Mouse (Mus musculus) limb, embryonic 13.5 days (tissue): Measurements from ENCODE around the gene Maff. TPM values are rescaled to one million over a fixed set of nuclear protein-coding genes. Genes with fewer than 3 reads are reported as not detected.

Experiments
- ATAC-seq: fragments of 200-750 bp; cut with Nextera tagmentation; 2 replicates; pipeline ENCODE4 v1.8.0; 2017; ENCODE audit warnings: low read depth, moderate number of reproducible peaks, moderate TSS enrichment; ENCODE audit not compliant: low FRiP score
- H3K27ac ChIP-seq: fragments of 300-500 bp; sonication (generic); 2 replicates; pipeline ENCODE4 v1.5.1; 2015; ENCODE audit warnings: inconsistent platforms, mild to moderate bottlenecking, moderate library complexity
- H3K27me3 ChIP-seq: fragments of 300-500 bp; sonication (generic); 2 replicates; pipeline ENCODE4 v1.6.1; 2015; ENCODE audit warnings: mild to moderate bottlenecking, inconsistent platforms
- H3K36me3 ChIP-seq: fragments of 300-500 bp; sonication (generic); 2 replicates; pipeline ENCODE4 v1.6.1; 2015; ENCODE audit warnings: inconsistent platforms, mild to moderate bottlenecking, moderate library complexity
- H3K4me1 ChIP-seq: fragments of 300-500 bp; sonication (generic); 2 replicates; pipeline ENCODE4 v1.6.1; 2015; ENCODE audit warnings: inconsistent platforms
- H3K4me2 ChIP-seq: fragments of 300-500 bp; sonication (generic); replicated peaks from 2 replicates; pipeline ENCODE4 v1.6.1; 2015; ENCODE audit warnings: inconsistent platforms, mild to moderate bottlenecking, moderate library complexity
- H3K4me3 ChIP-seq: fragments of 300-500 bp; sonication (generic); 2 replicates; pipeline ENCODE4 v1.5.1; 2015; ENCODE audit warnings: moderate library complexity, mild to moderate bottlenecking, inconsistent platforms
- H3K9ac ChIP-seq: fragments of 300-500 bp; sonication (generic); 2 replicates; pipeline ENCODE4 v1.6.1; 2015; ENCODE audit warnings: mild to moderate bottlenecking, inconsistent platforms
- H3K9me3 ChIP-seq: fragments of 300-500 bp; sonication (generic); 2 replicates; pipeline ENCODE4 v1.6.1; 2016; ENCODE audit warnings: inconsistent platforms
- WGBS: fragments of 180-500 bp; shearing (Covaris S2); methylation state at CpG from one replicate; pipeline ENCODE4 v1.1.7; 2015; 5-methylcytosine and 5-hydroxymethylcytosine counted together
- polyA plus RNA-seq: library from polyadenylated mRNA; unstranded; fragments of >200 nt; fragmentation: Nextera tagmentation; extraction: Ambion mirVana; gene quantifications from 2 replicates; pipeline ENCODE4 v1.2.1, GENCODE M21; 2015

The Maff gene
- polyA plus RNA-seq, 1 experiment from 2014 or later, result 2.2 TPM

- Histone ChIP-seq H3K27me3 (peaks cover 7% of the 10 kb centered on the region; the same call in 1 of the 2 replicates), H3K9me3 (no peaks in the 10 kb centered on the region), H3K9ac (no peak overlapping the region), H3K27ac (no peak overlapping the region), H3K4me1 (peaks cover 42% of the 10 kb centered on the region), H3K36me3 (no peaks in the 10 kb centered on the region), H3K4me3 (no peak overlapping the region), H3K4me2 (no peak overlapping the region)
- ATAC-seq, result no peak
- WGBS, result 74% methylated on average over 4 of the region's 4 CpGs
Measured at GRCm38 (mm10) chr15:79354619-79355018, 8.2 kb downstream of the Maff start.

- Histone ChIP-seq H3K4me2 (peak overlapping the region; percentile 99), H3K27me3 (peaks cover 7% of the 10 kb centered on the region; the same call in 1 of the 2 replicates), H3K27ac (no peak overlapping the region), H3K36me3 (peaks cover 6% of the 10 kb centered on the region), H3K9ac (no peak overlapping the region; the same call in 1 of the 2 replicates), H3K4me1 (peaks cover 53% of the 10 kb centered on the region), H3K9me3 (no peaks in the 10 kb centered on the region), H3K4me3 (peak overlapping the region; percentile 50)
- no peak for ATAC-seq
- 72% methylated on average over 8 of the region's 8 CpGs for WGBS
Measured at GRCm38 (mm10) chr15:79356481-79356880, 10.1 kb downstream of the Maff start.

- Histone ChIP-seq H3K4me3 (peak overlapping the region; percentile 50), H3K27ac (peak overlapping the region; percentile 3; the same call in 1 of the 2 replicates), H3K4me2 (peak overlapping the region; percentile 99), H3K36me3 (peaks cover 14% of the 10 kb centered on the region), H3K9me3 (no peaks in the 10 kb centered on the region), H3K27me3 (peaks cover 7% of the 10 kb centered on the region; the same call in 1 of the 2 replicates), H3K9ac (peak overlapping the region; percentile 71), H3K4me1 (peaks cover 46% of the 10 kb centered on the region)
- WGBS, result under 1% methylated on average over 70 of the region's 77 CpGs
- ATAC-seq, result peak; percentile 85
Measured at GRCm38 (mm10) chr15:79357036-79357911, 10.9 kb downstream of the Maff start.

- H3K36me3 ChIP-seq, result peaks cover 23% of the 10 kb centered on the region
- 42% methylated on average over 12 of the region's 12 CpGs for WGBS
- H3K27ac ChIP-seq, result peak overlapping the region; percentile 52; the same call in 1 of the 2 replicates
- H3K4me2 ChIP-seq, result peak overlapping the region; percentile 99
- peaks cover 44% of the 10 kb centered on the region for H3K4me1 ChIP-seq
- peak overlapping the region; percentile 50 for H3K4me3 ChIP-seq
- H3K27me3 ChIP-seq, result peaks cover 7% of the 10 kb centered on the region; the same call in 1 of the 2 replicates
- H3K9ac ChIP-seq, result no peak overlapping the region; the same call in 1 of the 2 replicates
- ATAC-seq, result peak; percentile 21
- H3K9me3 ChIP-seq, result no peaks in the 10 kb centered on the region
Measured at GRCm38 (mm10) chr15:79357974-79358690, 11.7 kb downstream of the Maff start.

- Histone ChIP-seq H3K27me3 (peaks cover 7% of the 10 kb centered on the region; the same call in 1 of the 2 replicates), H3K9me3 (no peaks in the 10 kb centered on the region), H3K4me3 (no peak overlapping the region), H3K27ac (peak overlapping the region; percentile 61), H3K4me2 (peak overlapping the region; percentile 21), H3K36me3 (peaks cover 41% of the 10 kb centered on the region), H3K9ac (peak overlapping the region; percentile 13; the same call in 1 of the 2 replicates), H3K4me1 (peaks cover 44% of the 10 kb centered on the region)
- 32% methylated on average over 6 of the region's 6 CpGs for WGBS
- ATAC-seq, result no peak
Measured at GRCm38 (mm10) chr15:79359954-79360353, 13.5 kb downstream of the Maff start.

- Histone ChIP-seq H3K4me2 (peak overlapping the region; percentile 21), H3K9ac (0 out of 2 replicates have a peak overlapping the region, but pooled peaks have one; percentile 13), H3K4me1 (peaks cover 44% of the 10 kb centered on the region), H3K9me3 (no peaks in the 10 kb centered on the region), H3K4me3 (no peak overlapping the region), H3K27me3 (peaks cover 7% of the 10 kb centered on the region; the same call in 1 of the 2 replicates), H3K27ac (peak overlapping the region; percentile 61), H3K36me3 (peaks cover 45% of the 10 kb centered on the region)
- no peak for ATAC-seq
- WGBS, result 52% methylated on average over 7 of the region's 7 CpGs
Measured at GRCm38 (mm10) chr15:79360371-79360770, 13.9 kb downstream of the Maff start.

- Histone ChIP-seq H3K27ac (no peak overlapping the region; the same call in 1 of the 2 replicates), H3K36me3 (peaks cover 52% of the 10 kb centered on the region), H3K4me2 (no peak overlapping the region), H3K27me3 (peaks cover 6% of the 10 kb centered on the region; the same call in 1 of the 2 replicates), H3K9me3 (no peaks in the 10 kb centered on the region), H3K4me3 (no peak overlapping the region), H3K9ac (no peak overlapping the region; the same call in 1 of the 2 replicates), H3K4me1 (peaks cover 44% of the 10 kb centered on the region)
- WGBS, result 55% methylated on average over 4 of the region's 4 CpGs
- no peak for ATAC-seq
Measured at GRCm38 (mm10) chr15:79361023-79361422, 14.6 kb downstream of the Maff start.

- ATAC-seq, result no peak
Measured at GRCm38 (mm10) chr15:79364120-79364519, 17.7 kb downstream of the Maff start.

GRCm38 (mm10) chr15:79365068-79365467 is 18.6 kb downstream of the Maff start:
- H3K9me3 ChIP-seq, result no peaks in the 10 kb centered on the region
- no peak overlapping the region for H3K4me2 ChIP-seq
- no peak overlapping the region for H3K27ac ChIP-seq
- no peak overlapping the region for H3K4me3 ChIP-seq
- H3K27me3 ChIP-seq, result no peaks in the 10 kb centered on the region
- no peak for ATAC-seq
- peaks cover 91% of the 10 kb centered on the region for H3K36me3 ChIP-seq
- no peak overlapping the region for H3K9ac ChIP-seq
- peaks cover 13% of the 10 kb centered on the region for H3K4me1 ChIP-seq
- 98% methylated on average over 12 of the region's 12 CpGs for WGBS

More at GRCm38 (mm10) chr15:79364120-79364519, 17.7 kb downstream of the Maff start:
- no peaks in the 10 kb centered on the region for H3K9me3 ChIP-seq
- no peak overlapping the region for H3K4me3 ChIP-seq
- no peak overlapping the region for H3K27ac ChIP-seq
- peaks cover 82% of the 10 kb centered on the region for H3K36me3 ChIP-seq
- peaks cover 22% of the 10 kb centered on the region for H3K4me1 ChIP-seq
- 68% methylated on average over 6 of the region's 6 CpGs for WGBS
- H3K27me3 ChIP-seq, result no peaks in the 10 kb centered on the region
- H3K4me2 ChIP-seq, result no peak overlapping the region
- H3K9ac ChIP-seq, result no peak overlapping the region

GRCm38 (mm10) chr15:79366402-79366801 is 20.0 kb downstream of the Maff start:
- H3K27me3 ChIP-seq, result no peaks in the 10 kb centered on the region
- no peak overlapping the region for H3K4me3 ChIP-seq
- H3K36me3 ChIP-seq, result peaks cover 97% of the 10 kb centered on the region
- WGBS, result 94% methylated on average over 5 of the region's 5 CpGs
- H3K9me3 ChIP-seq, result no peaks in the 10 kb centered on the region
- H3K9ac ChIP-seq, result no peak overlapping the region
- ATAC-seq, result no peak
- no peak overlapping the region for H3K27ac ChIP-seq
- no peak overlapping the region for H3K4me2 ChIP-seq
- peaks cover 1% of the 10 kb centered on the region; the same call in 1 of the 2 replicates for H3K4me1 ChIP-seq

GRCm38 (mm10) chr15:79368313-79368811 is 21.9 kb downstream of the Maff start:
- Histone ChIP-seq H3K36me3 (peaks cover 97% of the 10 kb centered on the region), H3K4me3 (no peak overlapping the region), H3K4me2 (no peak overlapping the region), H3K27ac (no peak overlapping the region), H3K9me3 (no peaks in the 10 kb centered on the region), H3K9ac (no peak overlapping the region), H3K27me3 (no peaks in the 10 kb centered on the region), H3K4me1 (no peaks in the 10 kb centered on the region)
- 68% methylated on average over 14 of the region's 14 CpGs for WGBS
- ATAC-seq, result no peak
